Comparison of ENCODE assay signal across 8 mouse cellular contexts in genomic region chr15:100600047-100600695, GRCm38 (mm10). TPM values are rescaled to one million over a fixed set of nuclear protein-coding genes. Genes with fewer than 3 reads are reported as not detected.
DNase-seq lines count a peak whose midpoint lies in the region; ATAC-seq and TF ChIP-seq lines count a peak whose summit lies in the region.

No protein-coding gene starts in this region.

- peak overlapping the region; percentile 76 for H3K4me3 ChIP-seq in E14TG2a.4 (replicated peaks; ENCODE audit: low read length)
- peak overlapping the region; percentile 88 for H3K4me3 ChIP-seq in brown adipose tissue, adult 24 weeks (ENCODE audit: insufficient read depth, low read depth, low read length)
- peak overlapping the region; percentile 97 for H3K4me3 ChIP-seq in forebrain, postnatal 0 days (ENCODE audit: low read depth, low read length)
- peak overlapping the region; percentile 75 for H3K4me3 ChIP-seq in lung, postnatal 0 days (ENCODE audit: low read depth, low read length)
- peak overlapping the region; percentile 86 for H3K4me3 ChIP-seq in thymus, adult 2 months (ENCODE audit: control insufficient read depth, insufficient read depth, low read length)

- no peak for TF ChIP-seq CTCF in E14TG2a.4 (conservative IDR thresholded peaks at IDR 0.05; ENCODE audit: low read length)
- TF ChIP-seq CTCF in forebrain, postnatal 0 days (IDR thresholded peaks at IDR 0.05; ENCODE audit: low read depth), result peak; percentile 76
- TF ChIP-seq CTCF in lung, postnatal 0 days (IDR thresholded peaks at IDR 0.05), result peak; percentile 70
- peak; percentile 81 for TF ChIP-seq CTCF in thymus, adult 2 months (IDR thresholded peaks at IDR 0.05; ENCODE audit: borderline replicate concordance, control insufficient read depth, extremely low read depth, insufficient read depth, low read length, poor library complexity)

- peak overlapping the region; percentile 95 for H3K9ac ChIP-seq in forebrain, postnatal 0 days
- peak overlapping the region; percentile 82 for H3K9ac ChIP-seq in lung, postnatal 0 days (replicated peaks; ENCODE audit: low read depth)

- H3K4me1 ChIP-seq in E14TG2a.4 (replicated peaks; ENCODE audit: low read depth, low read length), result peaks cover 27% of the 10 kb centered on the region
- H3K4me1 ChIP-seq in brown adipose tissue, adult 24 weeks (ENCODE audit: control insufficient read depth, insufficient read depth, insufficient read length, low read length), result no peaks in the 10 kb centered on the region
- peaks cover 6% of the 10 kb centered on the region; the same call in 1 of the 2 replicates for H3K4me1 ChIP-seq in forebrain, postnatal 0 days (ENCODE audit: insufficient read depth)
- no peaks in the 10 kb centered on the region; the same call in 1 of the 2 replicates for H3K4me1 ChIP-seq in lung, postnatal 0 days (ENCODE audit: insufficient read depth, low read depth, low read length)
- H3K4me1 ChIP-seq in thymus, adult 2 months (replicated peaks; ENCODE audit: control insufficient read depth, insufficient read depth, low read length), result peaks cover 23% of the 10 kb centered on the region

- H3K27ac ChIP-seq in brown adipose tissue, adult 24 weeks (replicated peaks; ENCODE audit: low read depth, low read length), result 0 out of 2 replicates have a peak overlapping the region, but pooled peaks have one; percentile 1
- H3K27ac ChIP-seq in forebrain, postnatal 0 days (ENCODE audit: low read depth, low read length), result peak overlapping the region; percentile 88
- H3K27ac ChIP-seq in lung, postnatal 0 days (ENCODE audit: low read length), result peak overlapping the region; percentile 85
- peak overlapping the region; percentile 95 for H3K27ac ChIP-seq in thymus, adult 2 months (ENCODE audit: control insufficient read depth, insufficient read depth, low read length)

- no peaks in the 10 kb centered on the region for H3K36me3 ChIP-seq in E14TG2a.4 (ENCODE audit: insufficient read depth, low read length)
- H3K36me3 ChIP-seq in forebrain, postnatal 0 days (ENCODE audit: insufficient read depth), result no peaks in the 10 kb centered on the region
- no peaks in the 10 kb centered on the region for H3K36me3 ChIP-seq in lung, postnatal 0 days (ENCODE audit: insufficient read depth, low read length)
- no peaks in the 10 kb centered on the region for H3K36me3 ChIP-seq in thymus, adult 2 months (ENCODE audit: control insufficient read depth, insufficient read depth, low read length)

- WGBS in forebrain, postnatal 0 days, result 5% methylated on average over 35 of the region's 35 CpGs
- 2% methylated on average over 35 of the region's 35 CpGs for WGBS in lung, postnatal 0 days
- 3% methylated on average over 35 of the region's 35 CpGs for WGBS in thymus, adult 2 months

- H3K27me3 ChIP-seq in E14TG2a.4 (ENCODE audit: insufficient read depth, low read length), result peaks cover 47% of the 10 kb centered on the region
- no peaks in the 10 kb centered on the region for H3K27me3 ChIP-seq in forebrain, postnatal 0 days (ENCODE audit: insufficient read depth, low read length)
- H3K27me3 ChIP-seq in lung, postnatal 0 days (replicated peaks; ENCODE audit: insufficient read depth, low read length), result no peaks in the 10 kb centered on the region
- no peaks in the 10 kb centered on the region for H3K27me3 ChIP-seq in thymus, adult 2 months (ENCODE audit: control insufficient read depth, insufficient read depth, low read length)

- TF ChIP-seq EP300 in lung, postnatal 0 days (IDR thresholded peaks at IDR 0.05), result no peak

- peak; percentile 84 for ATAC-seq in forebrain, postnatal 0 days
- ATAC-seq in lung, postnatal 0 days, result peak; percentile 66

- no peak for TF ChIP-seq POLR2A in thymus, adult 2 months (IDR thresholded peaks at IDR 0.05; ENCODE audit: control insufficient read depth, extremely low read depth, insufficient read depth, low read length, poor library complexity)

- peak overlapping the region; percentile 93 for H3K4me2 ChIP-seq in forebrain, postnatal 0 days (ENCODE audit: low read depth)
- peak overlapping the region; percentile 74 for H3K4me2 ChIP-seq in lung, postnatal 0 days (replicated peaks; ENCODE audit: low read depth, low read length)

- H3K9me3 ChIP-seq in E14TG2a.4 (ENCODE audit: low read length), result no peaks in the 10 kb centered on the region
- no peaks in the 10 kb centered on the region for H3K9me3 ChIP-seq in forebrain, postnatal 0 days (ENCODE audit: low read length)
- no peaks in the 10 kb centered on the region for H3K9me3 ChIP-seq in lung, postnatal 0 days (ENCODE audit: low read length)

- DNase-seq in forebrain, postnatal 0 days, result peak; percentile 93
- DNase-seq in heart, postnatal 4 days, result peak; percentile 88
- peak; percentile 47 to 58 for DNase-seq in layer of hippocampus, adult 8-10 months (ENCODE audit: low spot score in 2 of 2)
- DNase-seq in lung, postnatal 0 days (ENCODE audit: low spot score), result peak; percentile 93
- peak; percentile 42 for DNase-seq in ovary, postnatal 10 days (ENCODE audit: low spot score)
- DNase-seq in thymus, adult 2 months, result peak; percentile 88

RNA-seq across cellular contexts. Expression of gene Pou6f1, which starts 0.4 kb away (rescaled TPM):
- polyA plus RNA-seq in brown adipose tissue, adult 24 weeks (2012; ENCODE audit: insufficient read depth, insufficient read length, missing spikeins), result 9.6 and 16.4 TPM in 2 replicates
- total RNA-seq in forebrain, postnatal 0 days (2014; rRNA removed), result 72.4 and 77.4 TPM in 2 replicates
- polyA plus RNA-seq in forebrain, postnatal 0 days (2015; fragmentation: Nextera tagmentation; extraction: Ambion mirVana), result 32.2 and 33.3 TPM in 2 replicates
- 10 to 100 TPM; 26.3 to 29.3 TPM for total RNA-seq in heart, postnatal 4 days (2021)
- 100 to 1,000 TPM in 3 of 4 experiments, 10 to 100 TPM in 1; 99.4 to 115 (median 109) TPM for total RNA-seq in layer of hippocampus, adult 8-10 months (2022)
- 6.4 and 7.6 TPM in 2 replicates for polyA plus RNA-seq in lung, postnatal 0 days (2015; fragmentation: Nextera tagmentation; extraction: Ambion mirVana)
- 184 and 203 TPM in 2 replicates for polyA plus RNA-seq in thymus, adult 2 months (2012; rRNA removed)

RNA-seq across cellular contexts. Expression of gene Dazap2, which starts 15.0 kb away (rescaled TPM):
- polyA plus RNA-seq in brown adipose tissue, adult 24 weeks (2012; ENCODE audit: insufficient read depth, insufficient read length, missing spikeins), result 128 and 130 TPM in 2 replicates
- total RNA-seq in forebrain, postnatal 0 days (2014; rRNA removed), result 81.9 and 92.3 TPM in 2 replicates
- 162 and 190 TPM in 2 replicates for polyA plus RNA-seq in forebrain, postnatal 0 days (2015; fragmentation: Nextera tagmentation; extraction: Ambion mirVana)
- 100 to 1,000 TPM; 147 to 155 TPM for total RNA-seq in heart, postnatal 4 days (2021)
- 100 to 1,000 TPM; 106 to 135 (median 115) TPM for total RNA-seq in layer of hippocampus, adult 8-10 months (2022)
- 246 and 299 TPM in 2 replicates for polyA plus RNA-seq in lung, postnatal 0 days (2015; fragmentation: Nextera tagmentation; extraction: Ambion mirVana)
- polyA plus RNA-seq in thymus, adult 2 months (2012; rRNA removed), result 1,016 and 1,115 TPM in 2 replicates

RNA-seq across cellular contexts. Expression of gene Smagp, which starts 36.6 kb away (rescaled TPM):
- polyA plus RNA-seq in brown adipose tissue, adult 24 weeks (2012; ENCODE audit: insufficient read depth, insufficient read length, missing spikeins), result 25.6 and 29.4 TPM in 2 replicates
- total RNA-seq in forebrain, postnatal 0 days (2014; rRNA removed), result 2.3 and 6.2 TPM in 2 replicates
- polyA plus RNA-seq in forebrain, postnatal 0 days (2015; fragmentation: Nextera tagmentation; extraction: Ambion mirVana), result 3.9 TPM in 2 replicates
- 10 to 100 TPM; 21.6 to 22.6 TPM for total RNA-seq in heart, postnatal 4 days (2021)
- total RNA-seq in layer of hippocampus, adult 8-10 months (2022), result 1 to 10 TPM; 1.4 to 4.3 (median 2.7) TPM
- polyA plus RNA-seq in lung, postnatal 0 days (2015; fragmentation: Nextera tagmentation; extraction: Ambion mirVana), result 65.6 and 71.8 TPM in 2 replicates
- polyA plus RNA-seq in thymus, adult 2 months (2012; rRNA removed), result 11.0 and 11.7 TPM in 2 replicates

RNA-seq across cellular contexts. Expression of gene Tfcp2, which starts 48.4 kb away (rescaled TPM):
- polyA plus RNA-seq in brown adipose tissue, adult 24 weeks (2012; ENCODE audit: insufficient read depth, insufficient read length, missing spikeins), result 7.2 and 11.7 TPM in 2 replicates
- 25.5 and 34.5 TPM in 2 replicates for total RNA-seq in forebrain, postnatal 0 days (2014; rRNA removed)
- polyA plus RNA-seq in forebrain, postnatal 0 days (2015; fragmentation: Nextera tagmentation; extraction: Ambion mirVana), result 18.2 and 29.0 TPM in 2 replicates
- total RNA-seq in heart, postnatal 4 days (2021), result 10 to 100 TPM; 14.4 to 14.6 TPM
- 10 to 100 TPM; 31.4 to 41.1 (median 36.5) TPM for total RNA-seq in layer of hippocampus, adult 8-10 months (2022)
- 13.9 and 16.6 TPM in 2 replicates for polyA plus RNA-seq in lung, postnatal 0 days (2015; fragmentation: Nextera tagmentation; extraction: Ambion mirVana)
- 7.7 and 8.2 TPM in 2 replicates for polyA plus RNA-seq in thymus, adult 2 months (2012; rRNA removed)

Comparison
In these comparisons a context has a peak if more than half of its experiments do, and no peak if none do; other contexts are left out.
1. Peak in every context shown above with its lines: DNase-seq, ATAC-seq, H3K4me3 ChIP-seq and H3K27ac ChIP-seq.
2. H3K27ac ChIP-seq: peak in every context shown above with its lines; median percentile 95 in thymus, adult 2 months; 88 in forebrain, postnatal 0 days; 85 in lung, postnatal 0 days; 1 in brown adipose tissue, adult 24 weeks.
3. DNase-seq: peak in every context shown above with its lines; median percentile 93 in forebrain, postnatal 0 days; 93 in lung, postnatal 0 days; 88 in heart, postnatal 4 days; 88 in thymus, adult 2 months; 52 in layer of hippocampus, adult 8-10 months; 42 in ovary, postnatal 10 days.